Mouse (Mus musculus) v-Abl transformed pro-B cells (cell line): ENCODE results near the gene Smim23.

Experiments used
- in situ Hi-C, 2 experiments: fragments of 400-800 bp; cut with MboI; formaldehyde crosslinking; loops; one replicate each; pipeline ENCODE4 v1.15.1; 2025; ENCODE audit not compliant: unreplicated experiment in 2 of 2

The Smim23 gene

GRCm38 (mm10) chr11:32781633-32782404 lies 42.6 kb downstream of the Smim23 start:
- in situ Hi-C loops: no loop called here

- in situ Hi-C loops: no loop called here
Measured at GRCm38 (mm10) chr11:32780747-32781536, 43.5 kb downstream of the Smim23 start.

- in situ Hi-C loops: no loop called here
Measured at GRCm38 (mm10) chr11:32768642-32769343, 55.6 kb downstream of the Smim23 start.
